Mouse (Mus musculus): ENCODE data around the gene Tnni3k.

The Tnni3k gene

GRCm38 (mm10) chr3:154816231-154816630 lies 239.0 kb downstream of the Tnni3k start:
- WGBS, result 54% methylated on average over 3 of the region's 3 CpGs

GRCm38 (mm10) chr3:154815606-154816005 lies 239.6 kb downstream of the Tnni3k start:
- 86% methylated on average over 2 of the region's 2 CpGs for WGBS

GRCm38 (mm10) chr3:154812893-154813292 lies 242.3 kb downstream of the Tnni3k start:
- WGBS, result 52% methylated on average over 1 of the region's 1 CpGs

DNA sequence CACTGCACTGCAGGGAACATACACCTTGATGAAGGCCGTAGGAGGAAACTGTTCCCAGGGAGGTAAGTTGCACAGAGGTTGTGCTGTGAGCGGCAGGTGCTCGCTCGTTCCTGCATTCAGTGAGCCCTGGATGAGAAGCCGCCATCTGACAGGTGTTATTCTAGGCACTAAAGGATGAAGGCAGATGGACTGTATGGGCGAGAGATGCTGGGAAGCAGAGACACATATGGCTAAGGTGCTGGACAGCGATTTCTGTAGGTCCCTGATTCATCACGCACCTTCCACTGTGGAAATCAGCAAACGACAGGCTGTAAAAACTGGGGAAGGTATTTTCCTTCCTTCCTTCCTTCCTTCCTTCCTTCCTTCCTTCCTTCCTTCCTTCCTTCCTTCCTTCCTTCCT lies 243.4 kb downstream of the Tnni3k start:
- WGBS, result 60% methylated on average over 9 of the region's 9 CpGs

GRCm38 (mm10) chr3:154811281-154811680 lies 243.9 kb downstream of the Tnni3k start:
- 43% methylated on average over 9 of the region's 9 CpGs for WGBS

GRCm38 (mm10) chr3:154810273-154810870 lies 244.8 kb downstream of the Tnni3k start:
- WGBS, result 77% methylated on average over 7 of the region's 7 CpGs

DNA sequence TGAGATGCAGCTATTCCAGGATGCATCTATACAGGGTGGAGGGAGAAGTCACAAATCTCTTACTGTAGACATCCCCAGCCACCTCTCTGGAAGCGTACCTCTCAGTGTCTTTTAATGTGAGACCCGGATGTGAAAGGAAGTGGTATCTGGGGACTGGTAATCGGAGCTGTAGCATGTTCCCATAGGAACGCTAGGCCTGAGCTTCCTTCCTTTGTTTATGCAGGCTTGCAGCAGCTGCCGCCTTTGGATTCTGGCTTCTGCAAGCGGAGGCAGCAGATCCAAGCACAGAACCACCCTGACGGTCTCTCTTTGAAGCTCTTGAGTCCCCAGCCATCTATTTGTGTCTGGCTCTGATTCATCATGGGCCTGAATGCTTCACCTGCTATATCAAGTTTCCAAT lies 248.6 kb downstream of the Tnni3k start:
- 12% methylated on average over 7 of the region's 7 CpGs for WGBS

GRCm38 (mm10) chr3:154800888-154801429 lies 254.2 kb downstream of the Tnni3k start:
- 72% methylated on average over 8 of the region's 8 CpGs for WGBS

DNA sequence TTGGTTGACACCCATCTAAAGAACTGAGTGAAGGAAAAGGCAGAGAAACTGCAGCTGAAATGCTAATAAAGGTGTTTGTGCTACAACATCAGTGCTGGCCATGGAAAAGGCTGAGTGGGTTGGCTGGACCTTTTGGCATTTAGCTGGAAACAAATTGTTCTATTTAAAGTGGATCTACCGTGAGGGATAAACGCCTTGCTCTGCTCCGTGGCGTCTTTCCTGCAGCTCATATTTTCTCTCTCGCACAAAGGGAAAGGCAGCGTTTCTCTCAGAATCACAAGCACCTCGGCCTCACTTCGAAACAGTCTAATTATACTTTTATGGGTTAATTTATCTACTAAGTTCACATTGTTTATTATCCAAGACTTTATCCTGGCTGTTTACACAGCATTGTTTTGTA lies 254.8 kb downstream of the Tnni3k start:
- WGBS, result 65% methylated on average over 8 of the region's 8 CpGs

- WGBS, result 48% methylated on average over 4 of the region's 4 CpGs
These were observed 256.4 kb downstream of the Tnni3k start for GRCm38 (mm10) chr3:154798806-154799205.

GRCm38 (mm10) chr3:154793571-154793970 lies 261.6 kb downstream of the Tnni3k start:
- 70% methylated on average over 4 of the region's 4 CpGs for WGBS

GRCm38 (mm10) chr3:154787611-154788010 lies 267.6 kb downstream of the Tnni3k start:
- WGBS, result 86% methylated on average over 3 of the region's 3 CpGs

GRCm38 (mm10) chr3:154786354-154786753 lies 268.9 kb downstream of the Tnni3k start:
- 85% methylated on average over 9 of the region's 9 CpGs for WGBS

DNA sequence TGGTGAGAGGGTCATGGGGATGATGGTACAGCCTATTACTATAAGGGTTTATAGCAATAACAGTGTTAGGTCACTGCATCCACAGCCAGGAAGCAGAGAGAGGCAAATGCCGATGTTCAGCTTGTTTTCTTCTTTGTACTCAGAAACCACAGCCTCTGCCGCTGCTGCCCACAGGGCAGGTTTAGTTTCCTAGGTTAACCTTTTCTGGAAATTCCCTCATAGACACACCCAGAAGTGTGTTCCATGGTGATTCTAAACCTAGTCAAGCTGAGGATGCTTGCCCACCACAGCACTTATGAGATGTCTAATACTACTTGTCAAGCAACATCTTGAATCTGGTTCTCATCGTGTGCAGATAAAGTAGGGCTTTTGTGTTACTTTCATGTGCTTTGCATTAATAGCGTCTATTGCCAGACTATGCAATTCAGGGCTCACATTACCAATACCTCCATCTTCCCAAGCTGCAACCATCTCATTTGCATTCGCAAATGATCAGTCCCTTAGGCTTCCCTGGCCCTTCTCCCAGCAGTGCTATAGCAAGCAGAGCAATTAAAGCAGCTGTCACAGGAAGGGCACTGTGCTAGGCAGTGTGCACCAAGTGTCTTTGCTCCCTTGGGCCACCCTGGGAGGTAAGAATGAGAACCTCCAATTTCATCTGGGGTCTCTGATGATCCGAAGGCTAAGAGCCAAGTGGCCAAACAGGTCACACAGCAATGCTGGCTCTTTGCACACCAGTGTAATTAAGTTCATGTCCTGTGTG lies 276.2 kb downstream of the Tnni3k start:
- 65% methylated on average over 6 of the region's 6 CpGs for WGBS

- whole genome bisulfite sequencing, result 95% methylated on average over 2 of the region's 2 CpGs
These were observed 283.6 kb downstream of the Tnni3k start for GRCm38 (mm10) chr3:154771651-154772050.

DNA sequence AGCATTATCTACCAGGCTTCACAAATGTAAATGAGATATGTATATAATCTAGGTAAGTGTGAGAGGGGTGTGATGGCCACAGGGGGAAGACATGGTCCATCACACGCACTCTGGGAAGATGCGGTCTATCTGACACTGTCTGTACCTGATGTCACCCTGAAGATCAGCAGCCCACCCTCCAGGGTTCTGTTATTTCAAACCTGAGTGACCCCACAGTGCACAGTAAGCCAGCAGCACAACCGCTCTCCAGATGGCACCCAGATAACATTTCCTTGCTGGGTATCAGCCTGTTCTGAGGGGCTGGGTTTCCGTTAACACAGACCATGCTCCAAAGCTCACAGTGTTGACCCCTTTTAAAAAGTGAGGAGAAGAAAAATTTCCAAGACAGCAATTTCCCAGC lies 288.9 kb downstream of the Tnni3k start:
- 97% methylated on average over 4 of the region's 4 CpGs for WGBS

GRCm38 (mm10) chr3:154764115-154764514 lies 291.1 kb downstream of the Tnni3k start:
- 89% methylated on average over 7 of the region's 7 CpGs for WGBS

- WGBS, result 77% methylated on average over 9 of the region's 9 CpGs
These were observed 291.8 kb downstream of the Tnni3k start for GRCm38 (mm10) chr3:154763374-154763773.

GRCm38 (mm10) chr3:154761108-154761507 lies 294.1 kb downstream of the Tnni3k start:
- WGBS, result 85% methylated on average over 3 of the region's 3 CpGs

GRCm38 (mm10) chr3:154758089-154758488 lies 297.1 kb downstream of the Tnni3k start:
- WGBS, result 52% methylated on average over 3 of the region's 3 CpGs

DNA sequence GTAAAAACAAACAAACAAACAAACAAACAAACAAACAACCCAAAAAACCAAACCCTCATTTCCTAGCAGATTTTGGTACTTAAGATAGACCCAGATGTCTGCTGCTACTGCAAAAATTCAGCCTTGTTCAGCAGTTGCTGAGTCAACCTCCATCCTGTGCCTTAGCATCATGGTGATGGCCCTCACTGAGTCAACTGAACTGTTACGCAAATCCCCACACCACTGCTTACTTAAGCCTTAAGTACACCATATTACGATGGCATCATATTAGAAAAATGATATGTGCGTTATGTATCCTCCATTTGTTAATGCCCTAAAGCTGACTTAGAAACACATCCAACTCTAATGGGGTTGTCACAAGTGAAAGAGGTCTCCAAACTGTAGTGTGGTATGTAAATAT lies 300.0 kb downstream of the Tnni3k start:
- 96% methylated on average over 3 of the region's 3 CpGs for WGBS

DNA sequence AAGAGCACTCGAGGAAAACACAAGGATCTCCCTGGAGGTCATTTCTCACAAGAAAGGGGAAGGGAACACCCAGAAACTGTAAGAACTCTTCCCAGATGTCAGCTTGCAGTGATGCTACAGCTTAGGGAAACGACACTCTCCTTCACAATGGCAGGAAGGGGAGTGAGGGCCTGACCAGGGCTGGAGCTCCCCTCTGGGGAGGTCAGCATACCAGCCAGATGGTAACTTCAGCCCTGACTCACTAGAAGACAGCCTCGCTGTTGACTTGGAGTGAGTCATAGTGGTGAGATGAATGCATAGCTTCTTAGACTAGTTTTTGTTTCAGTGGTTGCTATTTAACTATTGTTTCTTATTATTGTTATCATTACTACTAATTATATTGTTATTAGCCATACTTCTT lies 300.7 kb downstream of the Tnni3k start:
- WGBS, result 57% methylated on average over 3 of the region's 3 CpGs

DNA sequence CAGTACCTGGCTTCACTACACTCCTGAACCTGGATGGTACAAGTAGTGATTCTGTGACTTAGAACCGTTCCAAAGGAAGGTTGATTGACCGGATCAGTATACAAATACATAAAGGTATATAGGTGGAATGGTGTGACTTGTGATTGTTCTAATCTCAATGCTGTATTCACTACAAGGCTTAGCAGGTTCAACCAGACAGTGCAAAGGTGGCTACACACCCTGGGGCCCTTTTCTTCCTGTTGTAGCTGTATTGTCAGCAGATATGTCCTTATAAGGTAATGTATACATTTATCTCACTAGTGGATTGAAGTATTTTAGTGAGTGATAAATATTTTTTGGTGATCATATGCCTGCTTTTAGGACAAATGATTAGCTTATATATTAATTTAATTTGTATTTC lies 310.9 kb downstream of the Tnni3k start:
- 98% methylated on average over 2 of the region's 2 CpGs for WGBS
